ENCODE assay signal across 30 mouse cellular contexts in the genomic region with DNA sequence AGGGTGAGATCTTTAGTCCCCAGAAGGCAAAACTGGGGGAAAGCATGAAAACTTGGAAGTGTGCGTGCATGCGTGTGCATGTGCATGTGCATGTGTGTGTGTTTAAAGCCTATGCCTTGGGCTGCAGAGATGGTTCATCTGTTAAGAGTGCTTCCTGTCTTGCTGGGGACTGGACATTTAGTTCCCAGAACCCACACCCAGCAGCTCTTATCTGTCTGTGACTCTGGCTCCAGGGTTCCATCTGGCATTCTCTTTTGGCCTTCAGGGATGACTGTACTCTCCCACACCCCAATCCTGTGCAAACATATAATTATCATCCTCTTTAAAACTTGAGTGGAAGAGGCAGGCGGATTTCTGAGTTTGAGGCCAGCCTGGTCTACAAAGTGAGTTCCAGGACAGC. TPM values are rescaled to one million over a fixed set of nuclear protein-coding genes. Genes with fewer than 3 reads are reported as not detected.
DNase-seq lines count a peak whose midpoint lies in the region; ATAC-seq lines count a peak whose summit lies in the region.
"Had no signal": no experiment of that assay in that cellular context is flagged by ENCODE, and none has a peak within 500 bp of the region (broad histone marks: within the 10 kb centered on the region; RNA-seq: fewer than 3 reads in every experiment).

No protein-coding gene starts in this region.

- no peaks in the 10 kb centered on the region for H3K27me3 ChIP-seq in heart, embryonic 10.5 days (ENCODE audit: insufficient read depth, poor library complexity, severe bottlenecking)
- H3K27me3 ChIP-seq in megakaryocyte, embryonic 14.5 days (replicated peaks): no peaks in the 10 kb centered on the region
- H3K27me3 ChIP-seq in kidney, embryonic 15.5 days: no peaks in the 10 kb centered on the region
- H3K27me3 ChIP-seq: embryonic facial prominence, embryonic 13.5 days; forebrain, embryonic 15.5 days; hindbrain, embryonic 13.5 days; neural tube, embryonic 12.5 days had no signal

- no peak overlapping the region for H3K9ac ChIP-seq in kidney, embryonic 15.5 days
- H3K9ac ChIP-seq: embryonic facial prominence, embryonic 13.5 days; forebrain, embryonic 15.5 days; hindbrain, embryonic 13.5 days; neural tube, embryonic 12.5 days had no signal

- no peaks in the 10 kb centered on the region for H3K36me3 ChIP-seq in heart, embryonic 10.5 days
- peaks cover 19% of the 10 kb centered on the region for H3K36me3 ChIP-seq in megakaryocyte, embryonic 14.5 days (replicated peaks; ENCODE audit: low read length)
- H3K36me3 ChIP-seq in kidney, embryonic 15.5 days: no peaks in the 10 kb centered on the region
- H3K36me3 ChIP-seq: embryonic facial prominence, embryonic 13.5 days; forebrain, embryonic 10.5 days; forebrain, embryonic 15.5 days; hindbrain, embryonic 13.5 days; neural tube, embryonic 12.5 days had no signal

- peaks cover 36% of the 10 kb centered on the region for H3K4me1 ChIP-seq in heart, embryonic 10.5 days
- H3K4me1 ChIP-seq in megakaryocyte, embryonic 14.5 days: peaks cover 82% of the 10 kb centered on the region
- peaks cover 20% of the 10 kb centered on the region for H3K4me1 ChIP-seq in kidney, embryonic 15.5 days
- H3K4me1 ChIP-seq: forebrain, embryonic 15.5 days; hindbrain, embryonic 13.5 days had no signal

- ATAC-seq in megakaryocyte, adult 5-6 weeks (ENCODE audit: poor library complexity, severe bottlenecking): no peak
- no peak for ATAC-seq in kidney, embryonic 15.5 days (replicated peaks; ENCODE audit: low FRiP score)
- ATAC-seq: forebrain, embryonic 15.5 days; intestine, embryonic 16.5 days; midbrain, embryonic 16.5 days had no signal

- H3K27ac ChIP-seq in heart, embryonic 10.5 days: no peak overlapping the region
- no peak overlapping the region for H3K27ac ChIP-seq in kidney, embryonic 15.5 days
- H3K27ac ChIP-seq: embryonic facial prominence, embryonic 13.5 days; forebrain, embryonic 10.5 days; forebrain, embryonic 15.5 days; hindbrain, embryonic 13.5 days; neural tube, embryonic 12.5 days had no signal

- WGBS in heart, embryonic 10.5 days: 95% methylated on average over 3 of the region's 3 CpGs
- WGBS in kidney, embryonic 15.5 days: 91% methylated on average over 3 of the region's 3 CpGs

- no peak overlapping the region for H3K4me2 ChIP-seq in kidney, embryonic 15.5 days
- H3K4me2 ChIP-seq: embryonic facial prominence, embryonic 13.5 days; forebrain, embryonic 15.5 days; hindbrain, embryonic 13.5 days; midbrain, embryonic 11.5 days; neural tube, embryonic 12.5 days had no signal

- no peaks in the 10 kb centered on the region for H3K9me3 ChIP-seq in heart, embryonic 10.5 days
- no peaks in the 10 kb centered on the region for H3K9me3 ChIP-seq in megakaryocyte, embryonic 14.5 days
- no peaks in the 10 kb centered on the region for H3K9me3 ChIP-seq in kidney, embryonic 15.5 days (replicated peaks)
- H3K9me3 ChIP-seq: embryonic facial prominence, embryonic 13.5 days; forebrain, embryonic 10.5 days; forebrain, embryonic 15.5 days; hindbrain, embryonic 13.5 days; neural tube, embryonic 12.5 days had no signal

- DNase-seq in adrenal gland, postnatal 14 days: peak; percentile 40
- DNase-seq in adrenal gland, postnatal 10 days: no peak
- peak; percentile 66 for DNase-seq in heart, adult 8-10 months (ENCODE audit: low spot score)
- DNase-seq in heart, embryonic 10.5 days (ENCODE audit: low spot score): no peak
- DNase-seq: adrenal gland, postnatal 25 days; cerebellum, adult 11-12 months; cerebellum, adult 9-11 months; kidney, adult 8-10 months; layer of hippocampus, postnatal 36 days; left cerebral cortex, postnatal 4 days; right cerebral cortex, adult 18-20 months; spleen, adult 18-20 months; thymus, postnatal 4 days had no signal

- H3K4me3 ChIP-seq in heart, embryonic 10.5 days: no peak overlapping the region
- peak overlapping the region; percentile 7 for H3K4me3 ChIP-seq in megakaryocyte, embryonic 14.5 days (replicated peaks)
- H3K4me3 ChIP-seq in kidney, embryonic 15.5 days (replicated peaks): no peak overlapping the region
- H3K4me3 ChIP-seq: embryonic facial prominence, embryonic 13.5 days; forebrain, embryonic 10.5 days; forebrain, embryonic 15.5 days; hindbrain, embryonic 13.5 days; neural tube, embryonic 12.5 days had no signal

RNA-seq across cellular contexts. Expression of a gene that starts 26.9 kb away (rescaled TPM):
- 102 and 115 TPM in 2 replicates for total RNA-seq in adrenal gland, postnatal 14 days (2021)
- 10 to 100 TPM; 84.3 to 86.7 TPM for total RNA-seq in adrenal gland, postnatal 10 days (2021)
- total RNA-seq in heart, adult 8-10 months (2022): 10 to 100 TPM; 16.8 to 21.3 (median 17.1) TPM
- polyA plus RNA-seq in heart, embryonic 10.5 days (2016; fragmentation: Nextera tagmentation; extraction: Ambion mirVana): 12.7 and 13.9 TPM in 2 replicates
- 6.3 and 58.2 TPM in 2 replicates for polyA plus RNA-seq in megakaryocyte, embryonic 14.5 days (2012; ENCODE audit: insufficient read depth, low replicate concordance)
- total RNA-seq in megakaryocyte, adult 5-6 weeks (2015): 33.4 and 33.7 TPM in 2 replicates
- 24.5 and 28.7 TPM in 2 replicates for total RNA-seq in megakaryocyte, adult 5-6 weeks (2017)
- 14.5 and 16.4 TPM in 2 replicates for polyA plus RNA-seq in kidney, embryonic 15.5 days (2015; fragmentation: Nextera tagmentation; extraction: Ambion mirVana)

RNA-seq across cellular contexts. Expression of a gene that starts 40.5 kb away (rescaled TPM):
- 12.8 and 15.0 TPM in 2 replicates for total RNA-seq in adrenal gland, postnatal 14 days (2021)
- 10 to 100 TPM; 10.5 to 12.8 TPM for total RNA-seq in adrenal gland, postnatal 10 days (2021)
- 10 to 100 TPM in 2 of 4 experiments, 1 to 10 TPM in 2; 7.6 to 14.8 (median 11.0) TPM for total RNA-seq in heart, adult 8-10 months (2022)
- 5.3 and 8.1 TPM in 2 replicates for polyA plus RNA-seq in heart, embryonic 10.5 days (2016; fragmentation: Nextera tagmentation; extraction: Ambion mirVana)
- 0.70 TPM in 1 of 2 replicates, not detected in the other for polyA plus RNA-seq in megakaryocyte, embryonic 14.5 days (2012; ENCODE audit: insufficient read depth, low replicate concordance)
- 1.1 and 1.3 TPM in 2 replicates for total RNA-seq in megakaryocyte, adult 5-6 weeks (2015)
- total RNA-seq in megakaryocyte, adult 5-6 weeks (2017): 2.6 and 2.7 TPM in 2 replicates
- polyA plus RNA-seq in kidney, embryonic 15.5 days (2015; fragmentation: Nextera tagmentation; extraction: Ambion mirVana): 4.3 and 4.6 TPM in 2 replicates

RNA-seq across cellular contexts. Expression of a gene that starts 47.5 kb away (rescaled TPM):
- not detected in 2 replicates for total RNA-seq in adrenal gland, postnatal 14 days (2021)
- total RNA-seq in adrenal gland, postnatal 10 days (2021): not detected
- total RNA-seq in heart, adult 8-10 months (2022): under 1 TPM in 1 of 4 experiments, not detected in 3; 0.60 TPM
- polyA plus RNA-seq in heart, embryonic 10.5 days (2016; fragmentation: Nextera tagmentation; extraction: Ambion mirVana): not detected in 2 replicates
- not detected in 2 replicates for polyA plus RNA-seq in megakaryocyte, embryonic 14.5 days (2012; ENCODE audit: insufficient read depth, low replicate concordance)
- total RNA-seq in megakaryocyte, adult 5-6 weeks (2015): not detected in 2 replicates
- not detected in 2 replicates for total RNA-seq in megakaryocyte, adult 5-6 weeks (2017)
- polyA plus RNA-seq in kidney, embryonic 15.5 days (2015; fragmentation: Nextera tagmentation; extraction: Ambion mirVana): not detected in 2 replicates
- total RNA-seq: adrenal gland, postnatal 25 days; gastrocnemius, adult 18-20 months; heart, postnatal 36 days; layer of hippocampus, postnatal 36 days; left cerebral cortex, postnatal 4 days had no signal
- polyA plus RNA-seq: forebrain, embryonic 10.5 days; forebrain, embryonic 15.5 days; heart, embryonic 14.5 days; hindbrain, embryonic 13.5 days; midbrain, embryonic 11.5 days; midbrain, embryonic 16.5 days; neural tube, embryonic 12.5 days had no signal

RNA-seq across cellular contexts. Expression of a gene that starts 56.1 kb away (rescaled TPM):
- total RNA-seq in adrenal gland, postnatal 14 days (2021): 8.6 and 11.2 TPM in 2 replicates
- total RNA-seq in adrenal gland, postnatal 10 days (2021): 10 to 100 TPM in 1 of 2 experiments, 1 to 10 TPM in 1; 9.1 to 10.9 TPM
- 1 to 10 TPM; 4.2 to 5.4 (median 4.8) TPM for total RNA-seq in heart, adult 8-10 months (2022)
- 15.4 and 19.2 TPM in 2 replicates for polyA plus RNA-seq in heart, embryonic 10.5 days (2016; fragmentation: Nextera tagmentation; extraction: Ambion mirVana)
- polyA plus RNA-seq in megakaryocyte, embryonic 14.5 days (2012; ENCODE audit: insufficient read depth, low replicate concordance): 2.3 and 3.1 TPM in 2 replicates
- 6.6 and 7.2 TPM in 2 replicates for total RNA-seq in megakaryocyte, adult 5-6 weeks (2015)
- 6.4 and 7.0 TPM in 2 replicates for total RNA-seq in megakaryocyte, adult 5-6 weeks (2017)
- 17.2 and 18.3 TPM in 2 replicates for polyA plus RNA-seq in kidney, embryonic 15.5 days (2015; fragmentation: Nextera tagmentation; extraction: Ambion mirVana)

RNA-seq across cellular contexts. Expression of a gene that starts 59.4 kb away (rescaled TPM):
- not detected in 2 replicates for total RNA-seq in adrenal gland, postnatal 14 days (2021)
- total RNA-seq in adrenal gland, postnatal 10 days (2021): not detected
- not detected for total RNA-seq in heart, adult 8-10 months (2022)
- not detected in 2 replicates for polyA plus RNA-seq in heart, embryonic 10.5 days (2016; fragmentation: Nextera tagmentation; extraction: Ambion mirVana)
- not detected in 2 replicates for polyA plus RNA-seq in megakaryocyte, embryonic 14.5 days (2012; ENCODE audit: insufficient read depth, low replicate concordance)
- total RNA-seq in megakaryocyte, adult 5-6 weeks (2015): not detected in 2 replicates
- total RNA-seq in megakaryocyte, adult 5-6 weeks (2017): not detected in 2 replicates
- not detected in 2 replicates for polyA plus RNA-seq in kidney, embryonic 15.5 days (2015; fragmentation: Nextera tagmentation; extraction: Ambion mirVana)
- total RNA-seq: adrenal gland, postnatal 25 days; gastrocnemius, adult 18-20 months; gastrocnemius, postnatal 4 days; heart, postnatal 36 days; layer of hippocampus, postnatal 36 days; left cerebral cortex, postnatal 4 days had no signal
- polyA plus RNA-seq: embryonic facial prominence, embryonic 13.5 days; forebrain, embryonic 10.5 days; forebrain, embryonic 15.5 days; heart, embryonic 14.5 days; hindbrain, embryonic 13.5 days; intestine, embryonic 16.5 days; limb, embryonic 14.5 days; liver, embryonic 16.5 days; midbrain, embryonic 11.5 days; midbrain, embryonic 16.5 days; neural tube, embryonic 12.5 days had no signal

Comparison
In these comparisons a context has a peak if more than half of its experiments do, and no peak if none do; other contexts are left out.
1. DNase-seq: peak in adrenal gland, postnatal 14 days (single experiment) and heart, adult 8-10 months (single experiment); none in adrenal gland, postnatal 10 days (single experiment) and heart, embryonic 10.5 days (single experiment).